Mouse (Mus musculus) mature B cell (primary cell): Measurements from ENCODE around the gene Trf.

Source experiments
- in situ Hi-C: fragments of 300-500 bp; cut with MboI; formaldehyde crosslinking; loops from 2 replicates; pipeline ENCODE4 v1.14.3; 2019

Trf gene

GRCm38 (mm10) chr9:103154568-103154967, 75.7 kb downstream of the Trf start:
- in situ Hi-C loops, result no loop called here
